Mouse (Mus musculus): ENCODE results near the gene Apobec1.

DNA sequence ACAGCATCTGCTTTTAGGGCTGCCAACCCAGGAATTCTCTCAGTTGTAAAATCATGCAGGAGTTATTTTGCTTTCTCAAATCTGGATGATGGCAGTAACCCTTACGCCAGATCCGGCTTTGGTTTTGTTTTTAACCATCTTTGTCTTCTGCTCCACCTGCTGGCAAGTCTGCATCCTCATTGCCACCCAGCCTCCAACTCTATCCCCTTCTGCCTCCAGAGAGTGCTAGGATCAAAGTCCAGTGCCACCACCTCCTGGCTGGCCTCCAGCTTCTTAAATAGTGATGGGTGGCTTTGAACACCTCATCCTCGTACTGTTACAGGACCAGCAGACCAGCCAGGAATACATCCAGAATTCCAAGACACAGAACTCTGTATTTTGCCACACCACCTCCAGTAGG is 34.4 kb upstream of the Apobec1 start:
- TF ChIP-seq FLI1 (IDR thresholded peaks at IDR 0.05; ENCODE audit: low read length) (no peak), GATA1 (IDR thresholded peaks at IDR 0.05; ENCODE audit: borderline replicate concordance, low read length) (no peak)
